Mouse (Mus musculus): ENCODE data around the gene Dhx40. TPM values are rescaled to one million over a fixed set of nuclear protein-coding genes. Genes with fewer than 3 reads are reported as not detected.

Gene Dhx40
- 10 to 100 TPM; 12.4 to 13.6 TPM for total RNA-seq (2021)
- long read RNA-seq, experiment 1, transcript Dhx40-201 (18 exons, 3,813 nt), result major isoform, 10 of 11 reads
- long read RNA-seq, experiment 1, partial matches to known transcripts, result 1 of 11 reads
- long read RNA-seq, experiment 1, other reads (novel, unspliced or antisense), result 0 of 11 reads
- long read RNA-seq, experiment 2, transcript Dhx40-201 (18 exons, 3,813 nt), result major isoform, 9 of 9 reads
- long read RNA-seq, experiment 2, partial matches to known transcripts, result 0 of 9 reads
- long read RNA-seq, experiment 2, other reads (novel, unspliced or antisense), result 0 of 9 reads

- peak; percentile 91 for DNase-seq (ENCODE audit: low spot score)
These were observed at the start of gene Dhx40 for GRCm38 (mm10) chr11:86807505-86807989. Gene Dhx40 (minus strand): TSS chr11:86807746.

- DNase-seq (ENCODE audit: low spot score), result no peak
These were observed 48.3 kb upstream of the Dhx40 start for GRCm38 (mm10) chr11:86855639-86856425.

- no peak for DNase-seq (ENCODE audit: low spot score)
These were observed 45.5 kb upstream of the Dhx40 start for GRCm38 (mm10) chr11:86853081-86853480.

GRCm38 (mm10) chr11:86852534-86853054, 45.0 kb upstream of the Dhx40 start:
- no peak for DNase-seq (ENCODE audit: low spot score)

GRCm38 (mm10) chr11:86851714-86852533, 44.4 kb upstream of the Dhx40 start:
- no peak for DNase-seq (ENCODE audit: low spot score)

GRCm38 (mm10) chr11:86851234-86851671, 43.7 kb upstream of the Dhx40 start:
- DNase-seq (ENCODE audit: low spot score), result no peak

- no peak for DNase-seq (ENCODE audit: low spot score)
These were observed 36.3 kb upstream of the Dhx40 start for GRCm38 (mm10) chr11:86843831-86844230.

- no peak for DNase-seq (ENCODE audit: low spot score)
These were observed 33.7 kb upstream of the Dhx40 start for GRCm38 (mm10) chr11:86841261-86841660.

GRCm38 (mm10) chr11:86840511-86841154, 33.1 kb upstream of the Dhx40 start:
- DNase-seq (ENCODE audit: low spot score), result peak; percentile 43

- no peak for DNase-seq (ENCODE audit: low spot score)
These were observed 32.3 kb upstream of the Dhx40 start for GRCm38 (mm10) chr11:86839716-86840447.

GRCm38 (mm10) chr11:86838792-86839191, 31.2 kb upstream of the Dhx40 start:
- DNase-seq (ENCODE audit: low spot score), result no peak

GRCm38 (mm10) chr11:86836366-86836765, 28.8 kb upstream of the Dhx40 start:
- peak; percentile 82 for DNase-seq (ENCODE audit: low spot score)

GRCm38 (mm10) chr11:86834628-86835338, 27.2 kb upstream of the Dhx40 start:
- DNase-seq (ENCODE audit: low spot score), result no peak

GRCm38 (mm10) chr11:86834050-86834449, 26.5 kb upstream of the Dhx40 start:
- no peak for DNase-seq (ENCODE audit: low spot score)

GRCm38 (mm10) chr11:86833153-86833552, 25.6 kb upstream of the Dhx40 start:
- no peak for DNase-seq (ENCODE audit: low spot score)

GRCm38 (mm10) chr11:86828396-86828795, 20.9 kb upstream of the Dhx40 start:
- DNase-seq (ENCODE audit: low spot score), result no peak

- DNase-seq (ENCODE audit: low spot score), result no peak
These were observed 20.1 kb upstream of the Dhx40 start for GRCm38 (mm10) chr11:86827476-86828245.

GRCm38 (mm10) chr11:86824433-86824832, 16.9 kb upstream of the Dhx40 start:
- DNase-seq (ENCODE audit: low spot score), result no peak

- no peak for DNase-seq (ENCODE audit: low spot score)
These were observed 15.0 kb upstream of the Dhx40 start for GRCm38 (mm10) chr11:86822531-86822930.
